Mouse (Mus musculus): ENCODE results near the gene Samd5.

The Samd5 gene

GRCm38 (mm10) chr10:9575605-9576004, 99.4 kb downstream of the Samd5 start:
- peak; percentile 11 for DNase-seq (ENCODE audit: low spot score)

- no peak for DNase-seq (ENCODE audit: low spot score)
Observed at GRCm38 (mm10) chr10:9574135-9574534, 100.9 kb downstream of the Samd5 start.
